Mouse (Mus musculus) lung, embryonic 15.5 days (tissue): ENCODE data around the gene Gstp3. TPM values are rescaled to one million over a fixed set of nuclear protein-coding genes. Genes with fewer than 3 reads are reported as not detected.
A peak's percentile ranks its signal among the peaks of the same experiment; 100 is the strongest.

ENCODE experiments used
- ATAC-seq: fragments of 200-750 bp; cut with Nextera tagmentation; 2 replicates; pipeline ENCODE4 v1.8.0; 2017; ENCODE audit warnings: moderate number of reproducible peaks, borderline replicate concordance; ENCODE audit not compliant: low FRiP score, low TSS enrichment; ENCODE audit errors: extremely low read depth
- H3K27ac ChIP-seq: fragments of 300-500 bp; sonication (generic); 2 replicates; pipeline ENCODE4 v1.5.1; 2015; ENCODE audit warnings: moderate library complexity, mild to moderate bottlenecking, inconsistent platforms
- H3K27me3 ChIP-seq: fragments of 300-500 bp; sonication (generic); 2 replicates; pipeline ENCODE4 v1.6.1; 2015; ENCODE audit warnings: inconsistent platforms
- H3K36me3 ChIP-seq: fragments of 300-500 bp; sonication (generic); 2 replicates; pipeline ENCODE4 v1.6.1; 2015; ENCODE audit warnings: inconsistent platforms
- H3K4me1 ChIP-seq: fragments of 300-500 bp; sonication (generic); 2 replicates; pipeline ENCODE4 v1.6.1; 2015; ENCODE audit warnings: inconsistent platforms
- H3K4me2 ChIP-seq: fragments of 300-500 bp; sonication (generic); 2 replicates; pipeline ENCODE4 v1.6.1; 2015; ENCODE audit warnings: inconsistent platforms, mild to moderate bottlenecking, moderate library complexity
- H3K4me3 ChIP-seq: fragments of 300-500 bp; sonication (generic); 2 replicates; pipeline ENCODE4 v1.5.1; 2015; ENCODE audit warnings: mild to moderate bottlenecking, inconsistent platforms
- H3K9ac ChIP-seq: fragments of 300-500 bp; sonication (generic); 2 replicates; pipeline ENCODE4 v1.6.1; 2015; ENCODE audit warnings: inconsistent platforms
- H3K9me3 ChIP-seq: fragments of 300-500 bp; sonication (generic); 2 replicates; pipeline ENCODE4 v1.6.1; 2016; ENCODE audit warnings: inconsistent platforms
- WGBS: fragments of 180-500 bp; shearing (Covaris S2); methylation state at CpG from one replicate; pipeline ENCODE4 v1.1.7; 2015; 5-methylcytosine and 5-hydroxymethylcytosine counted together
- polyA plus RNA-seq: library from polyadenylated mRNA; unstranded; fragments of >200 nt; fragmentation: Nextera tagmentation; extraction: Ambion mirVana; gene quantifications from 2 replicates; pipeline ENCODE4 v1.2.1, GENCODE M21; 2015

Gstp3 gene
- 0.22 and 0.83 TPM in 2 replicates for polyA plus RNA-seq

- Histone ChIP-seq H3K4me3 (no peak within 1 kb of the TSS), H3K4me2 (no peak within 1 kb of the TSS), H3K27me3 (peaks cover 4% of the 10 kb centered on the region; the same call in 1 of the 2 replicates), H3K27ac (no peak within 1 kb of the TSS), H3K4me1 (no peaks in the 10 kb centered on the region), H3K9me3 (no peaks in the 10 kb centered on the region), H3K9ac (no peak within 1 kb of the TSS), H3K36me3 (no peaks in the 10 kb centered on the region)
- WGBS, result 63% methylated on average over 15 of the region's 15 CpGs
- peak; percentile 39; the same call in 1 of the 2 replicates for ATAC-seq
Observed at GRCm38 (mm10) chr19:4059069-4059740, at the start of gene Gstp3. Gene Gstp3 (minus strand): TSS chr19:4059569.

- Histone ChIP-seq H3K27me3 (no peaks in the 10 kb centered on the region), H3K4me2 (no peak overlapping the region), H3K4me1 (peaks cover 7% of the 10 kb centered on the region; the same call in 1 of the 2 replicates), H3K4me3 (no peak overlapping the region), H3K27ac (no peak overlapping the region), H3K9me3 (no peaks in the 10 kb centered on the region), H3K36me3 (peaks cover 7% of the 10 kb centered on the region; the same call in 1 of the 2 replicates), H3K9ac (no peak overlapping the region)
- no peak for ATAC-seq
- 86% methylated on average over 9 of the region's 9 CpGs for WGBS
Observed at GRCm38 (mm10) chr19:4108535-4108934, 49.2 kb upstream of the Gstp3 start.

- H3K9ac ChIP-seq, result no peak overlapping the region
Observed at GRCm38 (mm10) chr19:4106654-4107053, 47.3 kb upstream of the Gstp3 start.

GRCm38 (mm10) chr19:4104675-4105194, 45.4 kb upstream of the Gstp3 start:
- Histone ChIP-seq H3K9me3 (no peaks in the 10 kb centered on the region), H3K27ac (no peak overlapping the region), H3K9ac (no peak overlapping the region), H3K4me2 (no peak overlapping the region), H3K27me3 (peaks cover 31% of the 10 kb centered on the region), H3K4me3 (no peak overlapping the region), H3K4me1 (peaks cover 15% of the 10 kb centered on the region), H3K36me3 (no peaks in the 10 kb centered on the region)
- ATAC-seq, result no peak
- WGBS, result 86% methylated on average over 16 of the region's 16 CpGs

More at GRCm38 (mm10) chr19:4106654-4107053, 47.3 kb upstream of the Gstp3 start:
- Histone ChIP-seq H3K36me3 (0 out of 2 replicates have a peak, but pooled peaks cover 1% of the 10 kb centered on the region), H3K4me3 (no peak overlapping the region), H3K27me3 (peaks cover 13% of the 10 kb centered on the region), H3K9me3 (no peaks in the 10 kb centered on the region), H3K4me1 (no peaks in the 10 kb centered on the region), H3K4me2 (no peak overlapping the region), H3K27ac (no peak overlapping the region)
- 84% methylated on average over 14 of the region's 14 CpGs for WGBS
- ATAC-seq, result no peak

GRCm38 (mm10) chr19:4103792-4104191, 44.4 kb upstream of the Gstp3 start:
- Histone ChIP-seq H3K9me3 (no peaks in the 10 kb centered on the region), H3K27ac (no peak overlapping the region), H3K27me3 (peaks cover 35% of the 10 kb centered on the region), H3K4me3 (no peak overlapping the region), H3K4me2 (no peak overlapping the region), H3K9ac (no peak overlapping the region), H3K4me1 (peaks cover 24% of the 10 kb centered on the region), H3K36me3 (no peaks in the 10 kb centered on the region)
- no peak for ATAC-seq
- WGBS, result 70% methylated on average over 3 of the region's 3 CpGs

GRCm38 (mm10) chr19:4103294-4103693, 43.9 kb upstream of the Gstp3 start:
- Histone ChIP-seq H3K4me2 (no peak overlapping the region), H3K27me3 (peaks cover 35% of the 10 kb centered on the region), H3K27ac (no peak overlapping the region), H3K9me3 (no peaks in the 10 kb centered on the region), H3K4me1 (peaks cover 29% of the 10 kb centered on the region), H3K9ac (no peak overlapping the region), H3K36me3 (no peaks in the 10 kb centered on the region), H3K4me3 (no peak overlapping the region)
- WGBS, result 91% methylated on average over 18 of the region's 18 CpGs
- no peak for ATAC-seq

GRCm38 (mm10) chr19:4102626-4103025, 43.3 kb upstream of the Gstp3 start:
- 90% methylated on average over 12 of the region's 12 CpGs for WGBS
- H3K36me3 ChIP-seq, result no peaks in the 10 kb centered on the region
- H3K27me3 ChIP-seq, result peaks cover 35% of the 10 kb centered on the region
- no peak for ATAC-seq
- no peaks in the 10 kb centered on the region for H3K9me3 ChIP-seq
- no peak overlapping the region for H3K9ac ChIP-seq
- H3K4me3 ChIP-seq, result no peak overlapping the region
- H3K4me2 ChIP-seq, result no peak overlapping the region
- peaks cover 35% of the 10 kb centered on the region for H3K4me1 ChIP-seq
- no peak overlapping the region for H3K27ac ChIP-seq

GRCm38 (mm10) chr19:4102049-4102448, 42.7 kb upstream of the Gstp3 start:
- Histone ChIP-seq H3K4me2 (no peak overlapping the region), H3K4me1 (peaks cover 37% of the 10 kb centered on the region), H3K36me3 (no peaks in the 10 kb centered on the region), H3K27ac (no peak overlapping the region), H3K4me3 (no peak overlapping the region), H3K27me3 (peaks cover 35% of the 10 kb centered on the region), H3K9ac (no peak overlapping the region), H3K9me3 (no peaks in the 10 kb centered on the region)
- ATAC-seq, result no peak
- 88% methylated on average over 2 of the region's 2 CpGs for WGBS

- Histone ChIP-seq H3K27me3 (peaks cover 35% of the 10 kb centered on the region), H3K27ac (no peak overlapping the region), H3K9me3 (no peaks in the 10 kb centered on the region), H3K9ac (no peak overlapping the region), H3K36me3 (no peaks in the 10 kb centered on the region), H3K4me3 (peak overlapping the region; percentile 47; the same call in 1 of the 2 replicates), H3K4me2 (peak overlapping the region; percentile 80), H3K4me1 (peaks cover 38% of the 10 kb centered on the region)
- ATAC-seq, result no peak
- 79% methylated on average over 6 of the region's 6 CpGs for WGBS
Observed at GRCm38 (mm10) chr19:4101466-4101865, 42.1 kb upstream of the Gstp3 start.

- Histone ChIP-seq H3K27me3 (peaks cover 35% of the 10 kb centered on the region), H3K27ac (no peak overlapping the region), H3K4me1 (peaks cover 40% of the 10 kb centered on the region), H3K4me2 (peak overlapping the region; percentile 80), H3K4me3 (peak overlapping the region; percentile 47), H3K36me3 (no peaks in the 10 kb centered on the region), H3K9ac (peak overlapping the region; percentile 15), H3K9me3 (no peaks in the 10 kb centered on the region)
- no peak for ATAC-seq
- WGBS, result under 1% methylated on average over 51 of the region's 52 CpGs
Observed at GRCm38 (mm10) chr19:4100718-4101261, 41.4 kb upstream of the Gstp3 start.

GRCm38 (mm10) chr19:4099837-4100717, 40.7 kb upstream of the Gstp3 start, which contains the start of gene Pitpnm1:
Gene Pitpnm1 (plus strand): TSS chr19:4099998.
- peaks cover 35% of the 10 kb centered on the region for H3K27me3 ChIP-seq
- peak within 1 kb of the TSS; percentile 63 for H3K27ac ChIP-seq
- peaks cover 40% of the 10 kb centered on the region for H3K4me1 ChIP-seq
- H3K9ac ChIP-seq, result peak within 1 kb of the TSS; percentile 15
- 1% methylated on average over 53 of the region's 53 CpGs for WGBS
- H3K4me3 ChIP-seq, result peak within 1 kb of the TSS; percentile 47
- H3K9me3 ChIP-seq, result no peaks in the 10 kb centered on the region
- peak within 1 kb of the TSS; percentile 80 for H3K4me2 ChIP-seq
- H3K36me3 ChIP-seq, result no peaks in the 10 kb centered on the region
- ATAC-seq, result no peak
